Mouse (Mus musculus) thymus, adult 2 months (tissue): ENCODE measurements around the gene Fkbp5. TPM values are rescaled to one million over a fixed set of nuclear protein-coding genes. Genes with fewer than 3 reads are reported as not detected.

Experiments
- DNase-seq: peaks from one replicate; pipeline ENCODE4 v3.0.0; 2021
- H3K27ac ChIP-seq: fragments of 200-500 bp; 2 replicates; pipeline ENCODE4 v1.5.1; 2012; ENCODE audit warnings: low read length, control low read depth; ENCODE audit not compliant: control insufficient read depth, insufficient read depth
- H3K27me3 ChIP-seq: fragments of 200-500 bp; 2 replicates; pipeline ENCODE4 v1.6.1; 2012; ENCODE audit warnings: mild to moderate bottlenecking, low read length, moderate library complexity, mixed read lengths; ENCODE audit not compliant: control insufficient read depth, insufficient read depth
- H3K36me3 ChIP-seq: fragments of 200-500 bp; 2 replicates; pipeline ENCODE4 v1.6.1; 2012; ENCODE audit warnings: mild to moderate bottlenecking, low read length, moderate library complexity; ENCODE audit not compliant: control insufficient read depth, insufficient read depth
- H3K4me1 ChIP-seq: fragments of 200-500 bp; replicated peaks from 2 replicates; pipeline ENCODE4 v1.6.1; 2012; ENCODE audit warnings: low read length; ENCODE audit not compliant: control insufficient read depth, insufficient read depth
- H3K4me3 ChIP-seq: fragments of 200-500 bp; 2 replicates; pipeline ENCODE4 v1.5.1; 2012; ENCODE audit warnings: mild to moderate bottlenecking, low read length, control low read depth, moderate library complexity; ENCODE audit not compliant: control insufficient read depth, insufficient read depth
- CTCF ChIP-seq: fragments of 200-500 bp; IDR thresholded peaks from 2 replicates; pipeline ENCODE4 v1.5.1; 2012; ENCODE audit warnings: mild to moderate bottlenecking, control low read depth, low read length, moderate library complexity, borderline replicate concordance; ENCODE audit not compliant: control insufficient read depth, poor library complexity, insufficient read depth; ENCODE audit errors: extremely low read depth
- POLR2A ChIP-seq: fragments of 200-500 bp; IDR thresholded peaks from 2 replicates; pipeline ENCODE4 v1.6.1; 2012; ENCODE audit warnings: mild to moderate bottlenecking, low read length, control low read depth, moderate library complexity; ENCODE audit not compliant: control insufficient read depth, poor library complexity, insufficient read depth; ENCODE audit errors: extremely low read depth
- WGBS: fragments of 180-500 bp; shearing (Covaris S2); methylation state at CpG from one replicate; pipeline ENCODE4 v1.1.7; 2018; 5-methylcytosine and 5-hydroxymethylcytosine counted together
- polyA plus RNA-seq: library from polyadenylated mRNA; depleted of rRNA; stranded (reverse); fragments of >200 nt; gene quantifications from 2 replicates; pipeline ENCODE4 v1.2.3, GENCODE M21; 2012

The Fkbp5 gene
- polyA plus RNA-seq, 1 experiment, result 157 TPM

GRCm38 (mm10) chr17:28484704-28485445 is 32.5 kb downstream of the Fkbp5 start:
- no peaks in the 10 kb centered on the region for H3K36me3 ChIP-seq
- TF ChIP-seq CTCF (no peak), POLR2A (no peak)
- under 1% methylated on average over 30 of the region's 30 CpGs for WGBS
- H3K27ac ChIP-seq, result peak overlapping the region; percentile 28; the same call in 1 of the 2 replicates
- H3K4me3 ChIP-seq, result peak overlapping the region; percentile 63
- no peaks in the 10 kb centered on the region for H3K27me3 ChIP-seq
- peaks cover 26% of the 10 kb centered on the region for H3K4me1 ChIP-seq
- DNase-seq, result peak; percentile 61

DNA sequence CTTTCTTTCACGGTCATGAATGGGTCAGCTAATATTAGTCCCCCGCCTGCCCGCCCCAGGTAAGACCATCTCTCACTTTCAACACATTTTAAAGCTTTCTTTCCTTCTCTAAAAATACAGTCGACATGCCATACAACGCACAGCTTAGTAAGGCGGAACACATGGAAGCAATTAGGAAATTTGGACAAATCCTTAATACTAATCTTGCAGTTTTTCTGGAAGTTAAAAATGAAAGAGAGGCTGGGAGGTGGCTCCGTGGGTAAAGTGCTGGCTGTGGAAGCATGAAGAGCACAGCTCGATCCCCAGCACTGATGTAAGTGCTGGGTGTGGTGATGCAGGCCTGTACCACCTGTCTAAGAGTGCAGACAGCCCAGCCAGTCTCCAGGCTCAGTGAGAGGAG is 39.9 kb downstream of the Fkbp5 start:
- Histone ChIP-seq H3K27ac (0 out of 2 replicates have a peak overlapping the region, but pooled peaks have one; percentile 2), H3K27me3 (no peaks in the 10 kb centered on the region), H3K36me3 (no peaks in the 10 kb centered on the region), H3K4me3 (no peak overlapping the region), H3K4me1 (peaks cover 21% of the 10 kb centered on the region)
- no peak for DNase-seq
- TF ChIP-seq POLR2A, result no peak
- TF ChIP-seq CTCF, result no peak
- WGBS, result 76% methylated on average over 8 of the region's 8 CpGs

DNA sequence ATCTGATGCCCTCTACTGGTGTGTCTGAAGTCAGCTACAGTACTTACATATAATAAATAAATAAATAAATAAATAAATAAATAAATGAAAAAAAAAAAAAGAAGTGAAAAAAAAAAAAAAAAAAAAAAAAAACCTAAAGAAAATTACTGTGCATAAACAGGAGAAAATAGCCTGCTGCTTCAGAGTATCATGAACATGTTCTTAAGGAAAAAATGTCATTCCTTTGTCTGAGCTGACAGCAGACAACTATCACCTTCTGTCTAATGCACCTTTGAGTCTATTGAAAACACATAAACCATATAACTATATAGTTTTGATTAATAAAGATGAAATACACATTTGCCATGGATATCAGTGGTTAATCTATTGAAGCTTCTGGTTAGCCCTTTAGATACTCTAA is 40.9 kb downstream of the Fkbp5 start:
- no peak overlapping the region for H3K27ac ChIP-seq
- H3K4me3 ChIP-seq, result no peak overlapping the region
- DNase-seq, result no peak
- no peak for TF ChIP-seq POLR2A
- no peak for TF ChIP-seq CTCF
- peaks cover 30% of the 10 kb centered on the region for H3K4me1 ChIP-seq
- no peaks in the 10 kb centered on the region for H3K36me3 ChIP-seq
- H3K27me3 ChIP-seq, result no peaks in the 10 kb centered on the region

GRCm38 (mm10) chr17:28475593-28476325 is 41.6 kb downstream of the Fkbp5 start:
- Histone ChIP-seq H3K27me3 (no peaks in the 10 kb centered on the region), H3K27ac (no peak overlapping the region), H3K36me3 (no peaks in the 10 kb centered on the region), H3K4me1 (peaks cover 34% of the 10 kb centered on the region), H3K4me3 (no peak overlapping the region)
- TF ChIP-seq CTCF (no peak), POLR2A (no peak)
- WGBS, result 70% methylated on average over 3 of the region's 3 CpGs
- DNase-seq, result no peak

DNA sequence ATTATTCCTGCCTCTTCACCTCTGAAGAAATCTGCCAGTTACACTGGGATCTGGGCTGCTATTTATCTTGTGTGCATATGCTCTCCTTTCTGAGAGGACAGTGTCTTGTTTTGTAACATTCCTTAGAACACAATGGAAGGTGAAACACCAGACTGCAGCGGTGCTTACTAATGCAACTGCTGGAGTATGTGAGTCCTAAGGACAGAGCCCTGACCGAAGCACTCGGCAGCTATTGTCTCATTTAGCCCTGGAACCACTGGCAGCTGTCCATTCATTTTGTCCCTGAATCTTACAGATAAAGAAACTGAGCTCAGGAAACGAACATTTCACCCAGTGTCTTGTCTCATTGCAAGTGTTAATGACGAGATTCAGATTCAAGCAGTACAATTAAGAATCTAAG is 44.6 kb downstream of the Fkbp5 start:
- Histone ChIP-seq H3K27ac (no peak overlapping the region), H3K4me1 (peaks cover 35% of the 10 kb centered on the region), H3K27me3 (no peaks in the 10 kb centered on the region), H3K36me3 (no peaks in the 10 kb centered on the region), H3K4me3 (no peak overlapping the region)
- WGBS, result 87% methylated on average over 5 of the region's 5 CpGs
- DNase-seq, result no peak
- TF ChIP-seq CTCF (no peak), POLR2A (no peak)

DNA sequence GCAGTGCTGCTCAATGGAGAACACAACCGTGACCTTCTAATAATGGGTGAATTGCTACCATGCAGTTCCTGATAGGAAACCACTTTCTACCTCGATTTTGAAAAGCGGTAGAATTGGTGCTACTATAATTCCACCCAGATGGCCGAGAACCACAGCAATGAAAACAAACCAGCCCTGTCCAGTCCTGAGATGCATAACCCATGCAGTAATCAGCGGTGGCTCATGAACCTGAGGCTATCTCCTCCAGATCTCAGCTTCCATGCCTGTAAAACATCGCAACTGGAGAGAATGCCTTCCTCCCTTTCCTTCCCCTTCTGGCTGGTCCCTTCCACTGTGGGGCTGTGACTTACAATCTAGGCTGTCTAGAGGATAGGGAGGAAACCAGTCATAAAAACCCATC is 46.5 kb downstream of the Fkbp5 start:
- Histone ChIP-seq H3K4me1 (peaks cover 32% of the 10 kb centered on the region), H3K36me3 (no peaks in the 10 kb centered on the region), H3K27ac (no peak overlapping the region), H3K27me3 (no peaks in the 10 kb centered on the region), H3K4me3 (no peak overlapping the region)
- TF ChIP-seq POLR2A, result no peak
- DNase-seq, result no peak
- WGBS, result 39% methylated on average over 6 of the region's 6 CpGs

DNA sequence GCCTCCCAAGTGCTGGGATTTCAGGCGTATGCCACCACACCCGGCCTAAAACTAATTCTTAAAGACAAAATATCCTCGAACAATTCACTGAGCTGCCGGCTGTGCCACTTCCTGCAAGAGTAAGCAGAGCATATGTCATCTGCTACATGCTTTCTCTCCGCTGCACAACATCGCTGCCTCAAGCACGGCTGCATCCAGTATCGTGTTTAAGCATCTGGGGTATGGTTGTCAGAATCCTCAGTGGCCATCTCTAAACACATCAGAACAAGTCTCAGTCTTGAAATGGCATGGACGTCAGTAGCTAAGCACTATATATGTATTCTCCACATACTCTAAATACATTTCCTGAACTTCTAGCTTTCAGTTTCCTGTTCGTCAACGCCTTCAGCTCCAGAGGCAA is 49.6 kb downstream of the Fkbp5 start:
- Histone ChIP-seq H3K36me3 (no peaks in the 10 kb centered on the region), H3K27ac (peak overlapping the region; percentile 84), H3K4me3 (peak overlapping the region; percentile 33), H3K4me1 (peaks cover 45% of the 10 kb centered on the region), H3K27me3 (no peaks in the 10 kb centered on the region)
- peak; percentile 52 for DNase-seq
- TF ChIP-seq POLR2A (no peak), CTCF (no peak)
- 12% methylated on average over 11 of the region's 11 CpGs for WGBS
